Mouse (Mus musculus) brown adipose tissue, adult 24 weeks (tissue): Measurements from ENCODE around the gene Inpp5k. TPM values are rescaled to one million over a fixed set of nuclear protein-coding genes. Genes with fewer than 3 reads are reported as not detected.
"Not testable (repeated sequence)": the region's sequence is repeated elsewhere in the genome, so short reads cannot be mapped to it uniquely, and the experiment has no call there.

ENCODE experiments used
- H3K27ac ChIP-seq: fragments of 200-500 bp; replicated peaks from 2 replicates; pipeline ENCODE4 v1.5.1; 2012; ENCODE audit warnings: low read depth, mild to moderate bottlenecking, low read length
- H3K4me1 ChIP-seq: fragments of 200-500 bp; 2 replicates; pipeline ENCODE4 v1.6.1; 2012; ENCODE audit warnings: low read length, mixed read lengths; ENCODE audit not compliant: control insufficient read depth, insufficient read depth, insufficient read length
- H3K4me3 ChIP-seq: fragments of 200-500 bp; 2 replicates; pipeline ENCODE4 v1.5.1; 2012; ENCODE audit warnings: low read depth, mild to moderate bottlenecking, low read length, moderate library complexity; ENCODE audit not compliant: insufficient read depth
- polyA plus RNA-seq: library from polyadenylated mRNA; stranded (reverse); fragments of >200 nt; gene quantifications from 2 replicates; pipeline ENCODE4 v1.2.4, GENCODE M21; 2012; ENCODE audit not compliant: missing spikeins, insufficient read depth, insufficient read length

The Inpp5k gene
- polyA plus RNA-seq, 1 experiment, result 24.1 TPM

- Histone ChIP-seq H3K4me1 (no peaks in the 10 kb centered on the region), H3K4me3 (no peak overlapping the region), H3K27ac (no peak overlapping the region)
Measured at GRCm38 (mm10) chr11:75673411-75673810, 42.6 kb downstream of the Inpp5k start.

GRCm38 (mm10) chr11:75674875-75675274 lies 44.1 kb downstream of the Inpp5k start:
- H3K27ac ChIP-seq, result no peak overlapping the region
- H3K4me3 ChIP-seq, result no peak overlapping the region
- no peaks in the 10 kb centered on the region for H3K4me1 ChIP-seq

GRCm38 (mm10) chr11:75677881-75678746 lies 47.3 kb downstream of the Inpp5k start:
- Histone ChIP-seq H3K4me1 (peaks cover 6% of the 10 kb centered on the region; the same call in 1 of the 2 replicates), H3K4me3 (peak overlapping the region; percentile 65), H3K27ac (0 out of 2 replicates have a peak overlapping the region, but pooled peaks have one; percentile 23)

- peak within 1 kb of the TSS; percentile 87 for H3K4me3 ChIP-seq
- H3K4me1 ChIP-seq, result peaks cover 6% of the 10 kb centered on the region; the same call in 1 of the 2 replicates
- peak within 1 kb of the TSS; percentile 86 for H3K27ac ChIP-seq
Measured at GRCm38 (mm10) chr11:75678747-75679438, 48.1 kb downstream of the Inpp5k start, which contains the start of gene Crk. Crk (plus strand) TSS chr11:75679259.

GRCm38 (mm10) chr11:75679439-75680171 lies 48.8 kb downstream of the Inpp5k start:
- Histone ChIP-seq H3K4me1 (peaks cover 8% of the 10 kb centered on the region; the same call in 1 of the 2 replicates), H3K4me3 (peak overlapping the region; percentile 87)

GRCm38 (mm10) chr11:75684462-75684861 lies 53.7 kb downstream of the Inpp5k start:
- Histone ChIP-seq H3K27ac (no peak overlapping the region), H3K4me3 (no peak overlapping the region), H3K4me1 (peaks cover 17% of the 10 kb centered on the region; the same call in 1 of the 2 replicates)

More at GRCm38 (mm10) chr11:75679439-75680171, 48.8 kb downstream of the Inpp5k start:
- H3K27ac ChIP-seq, result peak overlapping the region; percentile 86

GRCm38 (mm10) chr11:75684956-75685355 lies 54.2 kb downstream of the Inpp5k start:
- Histone ChIP-seq H3K27ac (no peak overlapping the region), H3K4me1 (peaks cover 17% of the 10 kb centered on the region; the same call in 1 of the 2 replicates), H3K4me3 (no peak overlapping the region)

- Histone ChIP-seq H3K4me1 (peaks cover 11% of the 10 kb centered on the region; the same call in 1 of the 2 replicates), H3K27ac (0 out of 2 replicates have a peak overlapping the region, but pooled peaks have one; percentile 5), H3K4me3 (no peak overlapping the region)
Measured at GRCm38 (mm10) chr11:75687343-75687993, 56.7 kb downstream of the Inpp5k start.

GRCm38 (mm10) chr11:75688132-75688531 lies 57.3 kb downstream of the Inpp5k start:
- Histone ChIP-seq H3K4me3 (no peak overlapping the region), H3K27ac (no peak overlapping the region), H3K4me1 (peaks cover 11% of the 10 kb centered on the region; the same call in 1 of the 2 replicates)

GRCm38 (mm10) chr11:75689977-75690376 lies 59.2 kb downstream of the Inpp5k start:
- Histone ChIP-seq H3K4me1 (peaks cover 8% of the 10 kb centered on the region; the same call in 1 of the 2 replicates), H3K4me3 (no peak overlapping the region), H3K27ac (no peak overlapping the region)

- Histone ChIP-seq H3K27ac (no peak overlapping the region), H3K4me1 (peaks cover 8% of the 10 kb centered on the region; the same call in 1 of the 2 replicates), H3K4me3 (no peak overlapping the region)
Measured at GRCm38 (mm10) chr11:75691047-75691446, 60.3 kb downstream of the Inpp5k start.

- H3K27ac ChIP-seq, result no peak overlapping the region
- no peaks in the 10 kb centered on the region for H3K4me1 ChIP-seq
- no peak overlapping the region for H3K4me3 ChIP-seq
Measured at GRCm38 (mm10) chr11:75693570-75693969, 62.8 kb downstream of the Inpp5k start.

GRCm38 (mm10) chr11:75697464-75697863 lies 66.7 kb downstream of the Inpp5k start:
- H3K4me3 ChIP-seq, result not testable (repeated sequence)

More at GRCm38 (mm10) chr11:75697464-75697863, 66.7 kb downstream of the Inpp5k start:
- H3K27ac ChIP-seq, H3K4me1 ChIP-seq: not testable (repeated sequence)
